Mouse (Mus musculus) heart, adult 2 months (tissue): Measurements from ENCODE around the gene Tnni3.
A peak's percentile ranks its signal among the peaks of the same experiment; 100 is the strongest.

ENCODE experiments used
- CTCF ChIP-seq: fragments of 200-600 bp; IDR thresholded peaks from 2 replicates; pipeline ENCODE4 v1.8.1; 2022; ENCODE audit warnings: antibody characterized with exemption, mild to moderate bottlenecking, moderate library complexity
- EP300 ChIP-seq: fragments of 200-500 bp; IDR thresholded peaks from 2 replicates; pipeline ENCODE4 v1.6.1; 2011; ENCODE audit warnings: low read depth, low read length, control low read depth; ENCODE audit not compliant: insufficient read depth
- POLR2A ChIP-seq: fragments of 200-500 bp; IDR thresholded peaks from 2 replicates; pipeline ENCODE4 v1.6.1; 2011; ENCODE audit warnings: mild to moderate bottlenecking, low read depth, low read length, control low read depth; ENCODE audit not compliant: insufficient read depth

DNA sequence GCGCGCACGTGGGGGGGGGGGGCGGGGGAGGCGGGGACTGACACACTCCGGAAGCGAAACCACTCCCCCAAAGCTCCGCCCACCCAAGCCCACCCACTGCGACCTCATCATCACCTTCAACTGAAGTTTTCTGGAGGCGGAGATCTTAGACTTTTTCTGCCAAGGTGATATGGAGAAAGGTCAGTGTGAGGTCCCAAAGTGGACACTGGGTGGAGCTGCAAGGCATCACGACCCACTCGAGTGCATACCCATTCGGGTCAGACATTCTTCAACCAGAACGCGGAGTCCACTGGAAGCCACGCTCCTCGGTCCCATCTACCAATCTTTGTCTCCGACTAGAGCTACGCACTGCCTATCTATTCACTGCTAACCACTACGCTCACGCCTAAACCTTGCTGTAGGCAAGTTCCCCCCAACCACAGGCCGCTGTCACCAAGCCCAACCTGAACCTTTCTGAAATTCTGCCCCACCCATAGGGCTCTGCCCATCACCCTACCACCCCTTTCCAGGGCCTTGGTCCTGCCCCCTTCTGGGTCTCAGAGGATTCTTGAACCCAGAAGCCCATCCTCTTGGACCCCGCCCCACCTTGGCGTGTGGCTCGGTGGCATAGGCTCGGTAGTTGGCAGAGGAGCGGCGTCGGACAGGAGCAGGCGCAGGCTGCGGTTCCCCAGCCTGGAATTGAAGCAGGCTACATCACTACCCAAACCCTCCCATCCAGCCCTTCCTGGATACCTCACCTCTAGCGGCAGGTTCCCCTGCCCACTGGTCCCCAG, 2.6 kb downstream of the Tnni3 start:
- TF ChIP-seq POLR2A (peak; percentile 94), CTCF (peak; percentile 40), EP300 (peak; percentile 93)
